Mouse (Mus musculus) spleen, embryonic (tissue): ENCODE results near the gene Sparcl1.

Experiments
- CTCF ChIA-PET: fragments of 350-600 bp; sonication (Branson Sonifier 250); formaldehyde crosslinking; loops from one replicate; lab custom pipeline; 2022; lab: Charles Lee

Sparcl1 gene

GRCm38 (mm10) chr5:104032434-104033097 lies 81.0 kb downstream of the Sparcl1 start:
- CTCF ChIA-PET: no interaction called here
